Mouse (Mus musculus): ENCODE results near the gene Tmprss11c. TPM values are rescaled to one million over a fixed set of nuclear protein-coding genes. Genes with fewer than 3 reads are reported as not detected.
"Not testable (repeated sequence)": the region's sequence is repeated elsewhere in the genome, so short reads cannot be mapped to it uniquely, and the experiment has no call there.

The Tmprss11c gene
- not detected in 2 replicates for polyA plus RNA-seq (2012; rRNA removed)

GRCm38 (mm10) chr5:86289208-86289607 lies at the start of gene Tmprss11c:
Gene Tmprss11c, minus strand, starts transcription at chr5:86289308.
- no peak for DNase-seq (ENCODE audit: extremely low spot score in 1 of 2, low spot score in 1 of 2)

- DNase-seq (ENCODE audit: extremely low spot score in 1 of 2, low spot score in 1 of 2) = not testable (repeated sequence)
Observed at GRCm38 (mm10) chr5:86318018-86318956, 29.2 kb upstream of the Tmprss11c start.

GRCm38 (mm10) chr5:86306116-86306515 lies 17.0 kb upstream of the Tmprss11c start:
- DNase-seq (ENCODE audit: extremely low spot score in 1 of 2, low spot score in 1 of 2) = no peak

GRCm38 (mm10) chr5:86303877-86304276 lies 14.8 kb upstream of the Tmprss11c start:
- DNase-seq (ENCODE audit: extremely low spot score in 1 of 2, low spot score in 1 of 2) = no peak

- peak in 1 of 2 experiments; percentile 7 for DNase-seq (ENCODE audit: extremely low spot score in 1 of 2, low spot score in 1 of 2)
Observed at GRCm38 (mm10) chr5:86246559-86246958, 42.5 kb downstream of the Tmprss11c start.

- DNase-seq (ENCODE audit: extremely low spot score in 1 of 2, low spot score in 1 of 2) = no peak
Observed at GRCm38 (mm10) chr5:86244880-86245279, 44.2 kb downstream of the Tmprss11c start.

- DNase-seq (ENCODE audit: extremely low spot score in 1 of 2, low spot score in 1 of 2) = no peak
Observed at GRCm38 (mm10) chr5:86244275-86244674, 44.8 kb downstream of the Tmprss11c start.

GRCm38 (mm10) chr5:86227156-86227853 lies 61.8 kb downstream of the Tmprss11c start:
- no peak for DNase-seq (ENCODE audit: extremely low spot score in 1 of 2, low spot score in 1 of 2)

- no peak for DNase-seq (ENCODE audit: extremely low spot score in 1 of 2, low spot score in 1 of 2)
Observed at GRCm38 (mm10) chr5:86197801-86198200, 91.3 kb downstream of the Tmprss11c start, which contains the start of gene Gnrhr. Gene Gnrhr, minus strand, starts transcription at chr5:86197901.

- peak in 1 of 2 experiments; percentile 74 for DNase-seq (ENCODE audit: extremely low spot score in 1 of 2, low spot score in 1 of 2)
Observed at GRCm38 (mm10) chr5:86191356-86191755, 97.8 kb downstream of the Tmprss11c start.

- DNase-seq (ENCODE audit: extremely low spot score in 1 of 2, low spot score in 1 of 2) = peak in 1 of 2 experiments; percentile 38
Observed at GRCm38 (mm10) chr5:86190770-86191169, 98.3 kb downstream of the Tmprss11c start.

GRCm38 (mm10) chr5:86190290-86190689 lies 98.8 kb downstream of the Tmprss11c start:
- DNase-seq (ENCODE audit: extremely low spot score in 1 of 2, low spot score in 1 of 2) = no peak

- no peak for DNase-seq (ENCODE audit: extremely low spot score in 1 of 2, low spot score in 1 of 2)
Observed at GRCm38 (mm10) chr5:86187441-86187840, 101.7 kb downstream of the Tmprss11c start.

Other genes with a start within 250 kb of the Tmprss11c start
- gene Cenpc1, start 223.7 kb downstream of the Tmprss11c start, polyA plus RNA-seq (2012; rRNA removed) = 13.8 and 16.0 TPM in 2 replicates
- gene Stap1, start 217.6 kb downstream of the Tmprss11c start, polyA plus RNA-seq (2012; rRNA removed) = 0.08 and 0.18 TPM in 2 replicates
- 5.9 and 6.8 TPM in 2 replicates for gene Uba6, start 116.5 kb downstream of the Tmprss11c start, polyA plus RNA-seq (2012; rRNA removed)
- gene Gnrhr, start 91.4 kb downstream of the Tmprss11c start, polyA plus RNA-seq (2012; rRNA removed) = not detected in 2 replicates
- gene Tmprss11d, start 84.1 kb upstream of the Tmprss11c start, polyA plus RNA-seq (2012; rRNA removed) = 0.08 and 0.14 TPM in 2 replicates
- gene Tmprss11a, start 179.7 kb upstream of the Tmprss11c start, polyA plus RNA-seq (2012; rRNA removed) = 0.08 TPM in 1 of 2 replicates, not detected in the other
- gene Tmprss11g, start 229.3 kb upstream of the Tmprss11c start, polyA plus RNA-seq (2012; rRNA removed) = not detected in 2 replicates